Mouse (Mus musculus) hindbrain, embryonic 11.5 days (tissue): ENCODE data around the gene Bcl3. TPM values are rescaled to one million over a fixed set of nuclear protein-coding genes. Genes with fewer than 3 reads are reported as not detected.

Source experiments
- ATAC-seq: fragments of 200-750 bp; cut with Nextera tagmentation; 2 replicates; pipeline ENCODE4 v1.8.0; 2017; ENCODE audit warnings: mild to moderate bottlenecking, moderate TSS enrichment, moderate library complexity; ENCODE audit not compliant: low FRiP score
- DNase-seq: peaks from one replicate; pipeline ENCODE4 v3.0.0-alpha.2; 2015; ENCODE audit warnings: low spot score
- H3K27ac ChIP-seq: fragments of 300-500 bp; sonication (generic); 2 replicates; pipeline ENCODE4 v1.5.1; 2014; ENCODE audit warnings: mild to moderate bottlenecking, low read depth, low read length
- H3K27me3 ChIP-seq: fragments of 300-500 bp; sonication (generic); 2 replicates; pipeline ENCODE4 v1.6.1; 2014; ENCODE audit warnings: mild to moderate bottlenecking, low read length, moderate library complexity, mixed read lengths; ENCODE audit not compliant: control insufficient read depth, insufficient read depth
- H3K36me3 ChIP-seq: fragments of 300-500 bp; sonication (generic); 2 replicates; pipeline ENCODE4 v1.6.1; 2014; ENCODE audit warnings: mild to moderate bottlenecking, low read length, moderate library complexity, mixed read lengths; ENCODE audit not compliant: control insufficient read depth, insufficient read depth
- H3K4me1 ChIP-seq: fragments of 300-500 bp; sonication (generic); replicated peaks from 2 replicates; pipeline ENCODE4 v1.6.1; 2014; ENCODE audit warnings: low read length, mixed read lengths; ENCODE audit not compliant: control insufficient read depth, insufficient read depth
- H3K4me2 ChIP-seq: fragments of 300-500 bp; sonication (generic); replicated peaks from 2 replicates; pipeline ENCODE4 v1.6.1; 2014; ENCODE audit warnings: mild to moderate bottlenecking, low read depth, low read length
- H3K4me3 ChIP-seq: fragments of 300-500 bp; sonication (generic); 2 replicates; pipeline ENCODE4 v1.5.1; 2014; ENCODE audit warnings: low read depth, low read length
- H3K9ac ChIP-seq: fragments of 300-500 bp; sonication (generic); 2 replicates; pipeline ENCODE4 v1.6.1; 2014; ENCODE audit warnings: low read depth, low read length
- H3K9me3 ChIP-seq: fragments of 300-500 bp; sonication (generic); 2 replicates; pipeline ENCODE4 v1.6.1; 2016; ENCODE audit warnings: low read length; ENCODE audit not compliant: control insufficient read depth
- WGBS: fragments of 180-500 bp; shearing (Covaris S2); extraction: QIAGEN DNeasy Blood & Tissue Kit; methylation state at CpG from one replicate; pipeline ENCODE4 v1.1.7; 2014; 5-methylcytosine and 5-hydroxymethylcytosine counted together
- polyA plus RNA-seq: library from polyadenylated mRNA; unstranded; fragments of >200 nt; fragmentation: Nextera tagmentation; extraction: Ambion mirVana; gene quantifications from 2 replicates; pipeline ENCODE4 v1.2.1, GENCODE M21; 2014

The Bcl3 gene
- polyA plus RNA-seq, 1 experiment from 2014 or later = 0.26 TPM

GRCm38 (mm10) chr7:19859740-19860139 is 37.2 kb upstream of the Bcl3 start:
- WGBS = 77% methylated on average over 10 of the region's 10 CpGs
- Histone ChIP-seq H3K36me3 (no peaks in the 10 kb centered on the region), H3K4me2 (no peak overlapping the region), H3K4me1 (no peaks in the 10 kb centered on the region), H3K4me3 (no peak overlapping the region), H3K9me3 (no peaks in the 10 kb centered on the region), H3K27me3 (no peaks in the 10 kb centered on the region), H3K9ac (no peak overlapping the region), H3K27ac (no peak overlapping the region)
- no peak for ATAC-seq
- DNase-seq = no peak

- Histone ChIP-seq H3K4me2 (no peak overlapping the region), H3K27me3 (0 out of 2 replicates have a peak, but pooled peaks cover 3% of the 10 kb centered on the region), H3K36me3 (no peaks in the 10 kb centered on the region), H3K4me3 (no peak overlapping the region), H3K9me3 (no peaks in the 10 kb centered on the region), H3K9ac (no peak overlapping the region), H3K27ac (no peak overlapping the region), H3K4me1 (no peaks in the 10 kb centered on the region)
- DNase-seq (no peak), ATAC-seq (no peak)
- 86% methylated on average over 6 of the region's 6 CpGs for WGBS
These were observed 33.7 kb upstream of the Bcl3 start for GRCm38 (mm10) chr7:19856283-19856682.

GRCm38 (mm10) chr7:19855663-19856062 is 33.1 kb upstream of the Bcl3 start:
- WGBS = 87% methylated on average over 5 of the region's 5 CpGs

GRCm38 (mm10) chr7:19853526-19853925 is 31.0 kb upstream of the Bcl3 start:
- Histone ChIP-seq H3K36me3 (no peaks in the 10 kb centered on the region), H3K4me1 (no peaks in the 10 kb centered on the region), H3K4me3 (no peak overlapping the region), H3K27me3 (0 out of 2 replicates have a peak, but pooled peaks cover 5% of the 10 kb centered on the region), H3K27ac (no peak overlapping the region), H3K9me3 (no peaks in the 10 kb centered on the region), H3K9ac (no peak overlapping the region), H3K4me2 (no peak overlapping the region)
- ATAC-seq = no peak
- 90% methylated on average over 20 of the region's 20 CpGs for WGBS
- DNase-seq = no peak

More at GRCm38 (mm10) chr7:19855663-19856062, 33.1 kb upstream of the Bcl3 start:
- Histone ChIP-seq H3K4me3 (no peak overlapping the region), H3K9me3 (no peaks in the 10 kb centered on the region), H3K4me1 (no peaks in the 10 kb centered on the region), H3K27ac (no peak overlapping the region), H3K4me2 (no peak overlapping the region), H3K9ac (no peak overlapping the region), H3K27me3 (0 out of 2 replicates have a peak, but pooled peaks cover 5% of the 10 kb centered on the region), H3K36me3 (no peaks in the 10 kb centered on the region)
- ATAC-seq = no peak
- no peak for DNase-seq

- H3K4me3 ChIP-seq = peak within 1 kb of the TSS; percentile 20
- 0 out of 2 replicates have a peak within 1 kb of the TSS, but pooled peaks have one; percentile 19 for H3K9ac ChIP-seq
- no peaks in the 10 kb centered on the region for H3K9me3 ChIP-seq
- 0 out of 2 replicates have a peak, but pooled peaks cover 5% of the 10 kb centered on the region for H3K27me3 ChIP-seq
- DNase-seq = peak; percentile 56
- ATAC-seq = peak; percentile 81
- peak within 1 kb of the TSS; percentile 49 for H3K4me2 ChIP-seq
- 4% methylated on average over 33 of the region's 33 CpGs for WGBS
- no peaks in the 10 kb centered on the region for H3K4me1 ChIP-seq
- H3K36me3 ChIP-seq = no peaks in the 10 kb centered on the region
- no peak within 1 kb of the TSS for H3K27ac ChIP-seq
These were observed 29.4 kb upstream of the Bcl3 start, which contains the start of gene Gm19345 for GRCm38 (mm10) chr7:19851858-19852570. Gene Gm19345, plus strand, starts transcription at chr7:19852003.

- DNase-seq = no peak
- Histone ChIP-seq H3K4me1 (no peaks in the 10 kb centered on the region), H3K9me3 (no peaks in the 10 kb centered on the region), H3K4me2 (no peak overlapping the region), H3K9ac (no peak overlapping the region), H3K27me3 (peaks cover 15% of the 10 kb centered on the region), H3K4me3 (no peak overlapping the region), H3K27ac (no peak overlapping the region), H3K36me3 (no peaks in the 10 kb centered on the region)
- ATAC-seq = no peak
- WGBS = 63% methylated on average over 15 of the region's 15 CpGs
These were observed 22.1 kb upstream of the Bcl3 start for GRCm38 (mm10) chr7:19844521-19845171.

GRCm38 (mm10) chr7:19843561-19843960 is 21.0 kb upstream of the Bcl3 start:
- Histone ChIP-seq H3K4me1 (no peaks in the 10 kb centered on the region), H3K9ac (no peak overlapping the region), H3K4me3 (no peak overlapping the region), H3K27me3 (peaks cover 15% of the 10 kb centered on the region), H3K9me3 (no peaks in the 10 kb centered on the region), H3K36me3 (no peaks in the 10 kb centered on the region), H3K27ac (no peak overlapping the region), H3K4me2 (no peak overlapping the region)
- ATAC-seq (peak; percentile 70), DNase-seq (peak; percentile 82)
- 4% methylated on average over 11 of the region's 11 CpGs for WGBS

- no peak overlapping the region for H3K4me3 ChIP-seq
- no peaks in the 10 kb centered on the region for H3K4me1 ChIP-seq
- H3K27ac ChIP-seq = no peak overlapping the region
- H3K4me2 ChIP-seq = no peak overlapping the region
- H3K9ac ChIP-seq = no peak overlapping the region
- H3K36me3 ChIP-seq = no peaks in the 10 kb centered on the region
- H3K27me3 ChIP-seq = peaks cover 15% of the 10 kb centered on the region
- ATAC-seq (peak; percentile 43; the same call in 1 of the 2 replicates), DNase-seq (no peak)
- H3K9me3 ChIP-seq = no peaks in the 10 kb centered on the region
- WGBS = 33% methylated on average over 19 of the region's 19 CpGs
These were observed 20.4 kb upstream of the Bcl3 start for GRCm38 (mm10) chr7:19842885-19843504.
